Mouse (Mus musculus) midbrain, embryonic 14.5 days (tissue): ENCODE measurements around the gene Ube2c. TPM values are rescaled to one million over a fixed set of nuclear protein-coding genes. Genes with fewer than 3 reads are reported as not detected.
A peak's percentile ranks its signal among the peaks of the same experiment; 100 is the strongest.

Source experiments
- ATAC-seq: fragments of 200-750 bp; cut with Nextera tagmentation; 2 replicates; pipeline ENCODE4 v1.8.0; 2017; ENCODE audit warnings: moderate number of reproducible peaks, moderate library complexity; ENCODE audit not compliant: low FRiP score, low TSS enrichment
- DNase-seq: peaks from one replicate; pipeline ENCODE4 v3.0.0-alpha.2; 2015
- H3K27ac ChIP-seq: fragments of 300-500 bp; sonication (generic); replicated peaks from 2 replicates; pipeline ENCODE4 v1.5.1; 2014; ENCODE audit warnings: mild to moderate bottlenecking, low read depth, low read length, moderate library complexity
- H3K27me3 ChIP-seq: fragments of 300-500 bp; sonication (generic); 2 replicates; pipeline ENCODE4 v1.6.1; 2014; ENCODE audit warnings: low read length, control low read depth, mixed read lengths; ENCODE audit not compliant: control insufficient read depth, insufficient read depth
- H3K36me3 ChIP-seq: fragments of 300-500 bp; sonication (generic); 2 replicates; pipeline ENCODE4 v1.6.1; 2014; ENCODE audit warnings: low read length, control low read depth; ENCODE audit not compliant: control insufficient read depth, insufficient read depth
- H3K4me1 ChIP-seq: fragments of 300-500 bp; sonication (generic); 2 replicates; pipeline ENCODE4 v1.6.1; 2014; ENCODE audit warnings: mild to moderate bottlenecking, antibody characterized with exemption, low read length, control low read depth; ENCODE audit not compliant: control insufficient read depth, insufficient read depth
- H3K4me2 ChIP-seq: fragments of 300-500 bp; sonication (generic); 2 replicates; pipeline ENCODE4 v1.6.1; 2014; ENCODE audit warnings: mild to moderate bottlenecking, low read length, moderate library complexity
- H3K4me3 ChIP-seq: fragments of 300-500 bp; sonication (generic); replicated peaks from 2 replicates; pipeline ENCODE4 v1.5.1; 2014; ENCODE audit warnings: low read depth, low read length
- H3K9ac ChIP-seq: fragments of 300-500 bp; sonication (generic); replicated peaks from 2 replicates; pipeline ENCODE4 v1.6.1; 2014; ENCODE audit warnings: mild to moderate bottlenecking, low read length, moderate library complexity
- H3K9me3 ChIP-seq: fragments of 300-500 bp; sonication (generic); 2 replicates; pipeline ENCODE4 v1.6.1; 2016; ENCODE audit warnings: low read length, control low read depth, mixed read lengths; ENCODE audit not compliant: control insufficient read depth
- WGBS: fragments of 180-500 bp; shearing (Covaris S2); extraction: QIAGEN DNeasy Blood & Tissue Kit; methylation state at CpG from one replicate; pipeline ENCODE4 v1.1.7; 2014; 5-methylcytosine and 5-hydroxymethylcytosine counted together
- polyA plus RNA-seq: library from polyadenylated mRNA; unstranded; fragments of >200 nt; fragmentation: Nextera tagmentation; extraction: Ambion mirVana; gene quantifications from 2 replicates; pipeline ENCODE4 v1.2.1, GENCODE M21; 2014

The Ube2c gene
- polyA plus RNA-seq, 1 experiment from 2014 or later, result 85.7 TPM

- no peaks in the 10 kb centered on the region for H3K27me3 ChIP-seq
- H3K9me3 ChIP-seq, result no peaks in the 10 kb centered on the region
- peaks cover 18% of the 10 kb centered on the region for H3K36me3 ChIP-seq
- H3K4me2 ChIP-seq, result peak overlapping the region; percentile 71
- no peak for ATAC-seq
- H3K4me3 ChIP-seq, result peak overlapping the region; percentile 91; the same call in 1 of the 2 replicates
- H3K4me1 ChIP-seq, result peaks cover 10% of the 10 kb centered on the region
- H3K9ac ChIP-seq, result peak overlapping the region; percentile 61
- no peak overlapping the region for H3K27ac ChIP-seq
- 93% methylated on average over 16 of the region's 16 CpGs for WGBS
- DNase-seq, result no peak
Observed at GRCm38 (mm10) chr2:164803201-164803920, 33.7 kb downstream of the Ube2c start.

GRCm38 (mm10) chr2:164803921-164804313 lies 34.2 kb downstream of the Ube2c start:
- Histone ChIP-seq H3K4me3 (peak overlapping the region; percentile 91), H3K9ac (peak overlapping the region; percentile 61), H3K27me3 (no peaks in the 10 kb centered on the region), H3K4me1 (peaks cover 10% of the 10 kb centered on the region), H3K36me3 (peaks cover 20% of the 10 kb centered on the region), H3K4me2 (peak overlapping the region; percentile 71), H3K27ac (peak overlapping the region; percentile 81; the same call in 1 of the 2 replicates), H3K9me3 (no peaks in the 10 kb centered on the region)
- 59% methylated on average over 1 of the region's 1 CpGs for WGBS
- ATAC-seq, result no peak
- no peak for DNase-seq

- under 1% methylated on average over 47 of the region's 47 CpGs for WGBS
- peak within 1 kb of the TSS; percentile 82 for H3K27ac ChIP-seq
- H3K9ac ChIP-seq, result peak within 1 kb of the TSS; percentile 70
- H3K36me3 ChIP-seq, result peaks cover 17% of the 10 kb centered on the region
- peak within 1 kb of the TSS; percentile 91 for H3K4me3 ChIP-seq
- peak within 1 kb of the TSS; percentile 78 for H3K4me2 ChIP-seq
- no peaks in the 10 kb centered on the region for H3K9me3 ChIP-seq
- H3K4me1 ChIP-seq, result peaks cover 10% of the 10 kb centered on the region
- DNase-seq, result peak; percentile 99
- no peaks in the 10 kb centered on the region for H3K27me3 ChIP-seq
- ATAC-seq, result peak; percentile 97
Observed at GRCm38 (mm10) chr2:164804533-164805331, 35.0 kb downstream of the Ube2c start, which contains the start of the genes Acot8 and Zswim3. TSS of gene Acot8 (minus strand) at chr2:164804882. TSS of gene Zswim3 (plus strand) at chr2:164805098.

GRCm38 (mm10) chr2:164805332-164805718 lies 35.6 kb downstream of the Ube2c start:
- Histone ChIP-seq H3K4me2 (peak overlapping the region; percentile 78), H3K9me3 (no peaks in the 10 kb centered on the region), H3K4me1 (peaks cover 10% of the 10 kb centered on the region), H3K4me3 (peak overlapping the region; percentile 91), H3K27me3 (no peaks in the 10 kb centered on the region), H3K27ac (peak overlapping the region; percentile 82), H3K36me3 (peaks cover 17% of the 10 kb centered on the region), H3K9ac (peak overlapping the region; percentile 70)
- ATAC-seq (peak; percentile 53), DNase-seq (no peak)
- WGBS, result 3% methylated on average over 21 of the region's 21 CpGs

- H3K9ac ChIP-seq, result no peak overlapping the region
- WGBS, result 89% methylated on average over 7 of the region's 7 CpGs
- H3K4me1 ChIP-seq, result peaks cover 10% of the 10 kb centered on the region
- DNase-seq, result no peak
- H3K27me3 ChIP-seq, result no peaks in the 10 kb centered on the region
- no peak overlapping the region for H3K27ac ChIP-seq
- no peak overlapping the region for H3K4me3 ChIP-seq
- H3K9me3 ChIP-seq, result no peaks in the 10 kb centered on the region
- ATAC-seq, result no peak
- peak overlapping the region; percentile 78 for H3K4me2 ChIP-seq
- H3K36me3 ChIP-seq, result peaks cover 15% of the 10 kb centered on the region; the same call in 1 of the 2 replicates
Observed at GRCm38 (mm10) chr2:164806614-164807013, 36.9 kb downstream of the Ube2c start.

- no peak overlapping the region for H3K4me2 ChIP-seq
- H3K4me1 ChIP-seq, result no peaks in the 10 kb centered on the region
- H3K36me3 ChIP-seq, result peaks cover 30% of the 10 kb centered on the region
- H3K27ac ChIP-seq, result no peak overlapping the region
- DNase-seq, result no peak
- no peaks in the 10 kb centered on the region for H3K9me3 ChIP-seq
- 61% methylated on average over 2 of the region's 2 CpGs for WGBS
- no peaks in the 10 kb centered on the region for H3K27me3 ChIP-seq
- no peak overlapping the region for H3K4me3 ChIP-seq
- no peak for ATAC-seq
- no peak overlapping the region for H3K9ac ChIP-seq
Observed at GRCm38 (mm10) chr2:164813557-164813956, 43.9 kb downstream of the Ube2c start.

- no peak overlapping the region for H3K4me2 ChIP-seq
- H3K4me3 ChIP-seq, result no peak overlapping the region
- H3K9me3 ChIP-seq, result no peaks in the 10 kb centered on the region
- no peak for ATAC-seq
- no peaks in the 10 kb centered on the region for H3K4me1 ChIP-seq
- H3K27ac ChIP-seq, result no peak overlapping the region
- H3K36me3 ChIP-seq, result peaks cover 26% of the 10 kb centered on the region
- H3K27me3 ChIP-seq, result no peaks in the 10 kb centered on the region
- H3K9ac ChIP-seq, result no peak overlapping the region
- WGBS, result 93% methylated on average over 5 of the region's 5 CpGs
- DNase-seq, result no peak
Observed at GRCm38 (mm10) chr2:164815348-164815747, 45.6 kb downstream of the Ube2c start.

GRCm38 (mm10) chr2:164815821-164816220 lies 46.1 kb downstream of the Ube2c start:
- Histone ChIP-seq H3K9me3 (no peaks in the 10 kb centered on the region), H3K27ac (no peak overlapping the region)
- 88% methylated on average over 8 of the region's 8 CpGs for WGBS

More at GRCm38 (mm10) chr2:164815821-164816220, 46.1 kb downstream of the Ube2c start:
- Histone ChIP-seq H3K4me1 (no peaks in the 10 kb centered on the region), H3K4me2 (no peak overlapping the region), H3K27me3 (no peaks in the 10 kb centered on the region), H3K9ac (no peak overlapping the region), H3K4me3 (no peak overlapping the region), H3K36me3 (peaks cover 23% of the 10 kb centered on the region)
- no peak for ATAC-seq
- no peak for DNase-seq
